Mouse (Mus musculus) thymus, postnatal 14 days (tissue): Measurements from ENCODE around the gene Gins3.
"Not testable (repeated sequence)": the region's sequence is repeated elsewhere in the genome, so short reads cannot be mapped to it uniquely, and the experiment has no call there.

Experiments used
- DNase-seq: peaks from one replicate; pipeline ENCODE4 v3.0.0; 2021

Gene Gins3

DNA sequence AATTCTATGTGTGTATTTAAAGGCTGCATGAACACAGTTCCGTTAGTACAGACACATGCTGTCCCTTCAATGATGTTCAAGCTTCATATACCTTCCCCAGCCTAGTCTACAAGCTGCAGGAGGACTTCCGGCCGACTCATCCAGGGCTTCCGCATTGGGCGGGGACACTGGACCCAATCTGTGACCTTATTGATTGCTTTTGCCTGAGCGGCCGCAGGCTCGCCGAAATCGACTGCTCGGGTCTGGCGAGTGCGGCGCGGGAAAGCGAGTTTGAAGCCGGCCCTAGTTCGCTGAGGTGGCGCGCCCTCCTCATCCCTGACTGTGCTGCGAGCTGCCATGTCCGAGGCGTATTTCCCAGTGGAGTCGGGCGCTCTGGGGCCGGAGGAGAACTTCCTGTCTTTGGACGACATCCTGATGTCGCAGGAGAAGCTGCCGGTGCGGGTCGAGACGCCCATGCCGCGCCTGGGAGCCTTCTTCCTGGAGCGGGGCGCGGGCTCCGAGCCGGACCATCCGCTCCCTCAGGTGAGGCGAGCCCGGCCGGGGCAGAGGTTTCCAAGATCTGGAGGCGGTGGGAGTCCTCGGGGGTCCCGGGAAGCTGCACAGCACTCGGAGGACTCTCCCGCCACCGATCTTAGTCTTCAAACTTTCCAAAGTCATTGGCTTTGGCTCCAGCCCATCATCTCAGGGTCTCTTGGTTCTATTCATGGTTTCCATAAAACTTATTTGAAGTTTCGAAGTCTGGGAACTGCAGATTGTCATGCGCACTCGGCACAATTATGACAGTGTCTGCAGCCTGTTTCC, at the start of gene Gins3:
Gins3 (plus strand) TSS at position 192 of the 801 bp plus-strand sequence.
- DNase-seq, result peak; percentile 94

DNA sequence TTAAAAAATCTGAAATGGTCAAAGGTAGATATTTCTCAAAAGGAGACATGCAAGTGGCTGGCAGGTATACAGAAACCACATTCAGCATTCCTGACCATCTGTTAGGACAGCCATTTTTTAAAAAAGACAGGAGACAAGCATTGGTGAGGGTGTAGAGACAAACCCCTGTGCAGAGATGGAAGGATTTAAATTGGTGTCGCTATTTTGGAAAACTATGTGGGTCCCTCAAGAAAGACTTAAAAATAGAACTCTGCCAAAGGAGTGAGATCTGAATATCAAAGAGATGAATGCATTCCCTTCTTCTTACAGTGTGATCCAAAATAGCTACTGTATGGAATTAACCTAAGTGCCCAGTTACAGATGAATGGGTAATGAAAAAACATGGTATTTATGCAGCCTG, 45.9 kb upstream of the Gins3 start:
- no peak for DNase-seq

DNA sequence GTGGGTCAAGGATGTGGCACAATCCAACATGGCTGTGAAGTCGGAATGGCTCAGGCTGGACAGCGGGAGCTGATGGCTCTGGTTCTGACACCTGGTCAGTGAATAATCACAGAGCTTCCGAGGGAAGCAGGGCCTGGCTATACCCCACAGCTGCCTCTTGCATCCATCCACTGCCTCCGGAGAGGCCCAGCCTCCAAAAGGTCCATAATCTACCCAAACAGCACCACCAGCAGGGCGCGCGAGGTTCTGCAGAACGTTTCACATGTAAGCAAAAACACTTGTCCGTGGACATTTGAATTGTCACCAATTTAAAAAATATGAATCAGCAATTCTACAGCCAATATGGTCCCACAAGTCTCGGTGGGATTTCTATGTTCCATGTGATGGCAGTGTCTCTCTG, 44.0 kb upstream of the Gins3 start:
- DNase-seq, result no peak

DNA sequence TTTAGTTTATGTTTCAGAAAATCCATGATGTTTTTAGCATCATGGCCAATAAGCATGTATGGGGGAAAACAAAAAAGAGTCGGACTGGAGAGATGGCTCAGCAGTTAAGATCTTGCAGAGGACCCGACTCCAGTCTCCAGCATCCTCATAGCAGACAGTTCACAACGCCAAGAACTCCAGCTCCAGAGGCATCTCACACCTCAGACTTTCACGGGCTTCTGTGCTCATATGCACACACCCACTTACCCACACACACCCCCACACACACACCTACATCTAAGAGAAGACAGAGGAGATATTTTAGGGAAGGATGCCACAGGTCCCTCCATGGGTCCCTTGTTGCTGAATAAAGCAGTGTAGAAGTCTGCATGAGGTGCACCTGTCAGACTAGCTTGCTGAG, 42.7 kb upstream of the Gins3 start:
- no peak for DNase-seq

DNA sequence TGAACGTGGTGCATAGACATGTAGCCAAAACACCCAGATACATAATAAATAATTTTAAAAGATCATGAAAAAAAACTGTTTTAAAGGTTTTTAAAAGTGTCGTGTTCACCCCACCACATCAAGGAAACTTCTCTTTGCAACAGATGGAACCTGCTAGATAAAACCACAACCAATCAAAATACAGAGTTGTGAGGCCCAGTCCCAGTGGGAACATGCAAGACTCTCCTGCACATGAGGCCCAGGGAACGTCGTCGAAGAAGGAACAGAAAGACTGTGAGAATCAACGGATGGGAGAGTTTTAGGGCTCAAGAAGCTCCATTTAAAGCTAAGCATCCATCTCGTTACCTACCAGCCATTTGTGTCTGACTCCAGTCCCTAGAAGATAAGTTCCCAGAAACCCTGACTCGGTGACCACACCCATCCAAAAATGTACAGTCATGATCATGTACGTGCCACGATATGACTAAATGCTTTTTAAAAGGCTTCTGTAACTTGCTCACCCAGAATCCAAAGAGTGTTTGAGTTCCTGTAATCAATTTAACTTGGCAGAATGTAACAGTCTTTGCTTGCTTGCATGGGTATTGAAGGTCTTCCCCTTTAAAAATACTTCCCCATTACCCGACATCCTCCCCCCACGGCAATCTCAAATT, 41.0 kb upstream of the Gins3 start:
- no peak for DNase-seq

DNA sequence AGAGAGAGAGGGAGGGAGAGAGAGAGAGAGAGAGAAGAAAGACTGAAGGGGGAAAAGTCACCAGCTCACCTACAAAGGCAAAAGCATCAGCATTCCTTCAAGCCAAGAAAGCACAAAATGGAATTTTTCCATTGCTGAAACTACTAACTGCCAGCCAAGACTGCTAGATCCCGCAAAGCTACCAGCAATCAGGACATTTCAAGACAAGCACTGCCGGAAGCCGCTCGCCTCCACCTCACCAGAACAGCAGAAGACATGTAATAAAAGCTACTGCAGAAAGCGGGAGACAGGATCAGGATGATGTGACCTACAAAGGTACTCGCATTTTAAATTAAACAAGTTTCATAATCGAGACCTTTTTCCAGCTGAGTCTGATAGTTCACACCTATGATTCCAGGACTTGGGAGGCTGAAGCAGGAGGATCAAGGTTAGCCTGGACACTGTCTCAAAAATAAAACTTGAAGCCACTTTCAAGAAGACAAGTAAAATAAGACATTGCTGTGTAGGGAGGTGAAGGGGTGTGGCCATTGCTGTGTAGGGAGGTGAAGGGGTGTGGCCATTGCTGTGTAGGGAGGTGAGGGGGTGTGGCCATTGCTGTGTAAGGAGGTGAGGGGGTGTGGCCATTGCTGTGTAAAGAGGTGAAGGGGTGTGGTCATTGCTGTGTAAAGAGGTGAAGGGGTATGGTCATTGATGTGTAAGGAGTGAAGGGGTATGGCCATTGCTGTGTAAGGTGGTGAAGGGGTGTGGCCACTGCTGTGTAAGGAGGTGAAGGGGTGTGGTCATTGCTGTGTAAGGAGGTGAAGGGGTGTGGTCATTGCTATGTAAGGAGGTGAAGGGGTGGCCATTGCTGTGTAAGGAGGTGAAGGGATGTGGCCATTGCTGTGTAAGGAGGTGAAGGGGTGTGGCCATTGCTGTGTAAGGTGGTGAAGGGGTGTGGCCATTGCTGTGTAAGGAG, 39.5 kb upstream of the Gins3 start:
- DNase-seq, result no peak

DNA sequence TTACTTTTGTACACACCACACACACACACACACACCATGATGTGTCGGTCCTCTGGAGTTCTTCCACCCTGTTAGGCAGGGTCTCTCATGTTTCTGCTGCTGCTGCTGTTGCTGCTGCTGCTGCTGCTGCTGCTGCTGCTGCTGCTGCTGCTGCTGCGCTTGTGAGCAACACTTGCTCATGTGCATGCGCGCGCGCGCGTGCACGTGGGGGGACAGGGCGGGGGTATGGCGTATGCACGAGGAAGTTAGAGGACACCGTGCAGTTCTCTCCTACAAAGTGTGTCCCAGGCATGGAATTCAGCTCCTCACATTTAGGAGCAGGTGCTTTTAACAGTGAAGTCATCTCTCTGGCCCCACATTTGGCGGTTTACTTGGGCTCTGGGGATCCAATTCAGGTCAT, 38.1 kb upstream of the Gins3 start:
- no peak for DNase-seq

DNA sequence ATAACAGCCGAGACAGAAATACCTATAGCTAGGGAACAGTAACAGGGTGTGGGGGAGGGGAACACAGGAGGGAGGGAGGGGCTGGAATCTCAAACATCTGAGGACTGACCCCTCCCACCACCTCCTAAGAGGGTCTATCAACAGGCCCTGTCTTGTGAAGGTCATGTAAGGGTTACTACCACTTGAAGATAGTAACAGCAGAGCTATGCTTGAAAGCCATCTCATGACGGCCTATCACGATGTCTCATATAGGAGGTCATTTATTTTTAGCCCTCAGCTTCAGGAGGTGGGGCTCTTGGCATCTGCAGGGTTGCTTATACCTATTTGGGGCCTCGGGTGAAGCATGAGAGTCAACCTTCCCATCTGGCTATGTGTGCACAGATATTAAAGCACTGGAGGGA, 36.4 kb upstream of the Gins3 start:
- no peak for DNase-seq

DNA sequence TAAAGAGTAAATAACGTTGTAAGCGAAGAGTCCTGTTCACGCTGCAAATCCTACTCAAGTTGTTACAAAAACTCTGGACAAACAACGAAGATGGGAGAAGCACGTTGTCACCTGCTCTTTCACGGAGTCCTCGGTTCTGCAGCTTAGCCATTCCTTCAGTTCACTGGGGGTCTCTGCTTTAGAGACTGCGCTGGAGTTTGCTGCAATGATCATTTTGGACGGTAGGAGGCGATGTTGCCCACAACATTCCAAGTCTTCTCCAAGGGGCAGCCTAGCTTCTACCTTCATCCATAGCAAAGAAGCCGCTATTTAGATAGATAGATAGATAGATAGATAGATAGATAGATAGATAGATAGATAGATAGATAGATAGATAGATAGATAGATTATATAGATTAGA, 33.4 kb upstream of the Gins3 start:
- peak; percentile 59 for DNase-seq

DNA sequence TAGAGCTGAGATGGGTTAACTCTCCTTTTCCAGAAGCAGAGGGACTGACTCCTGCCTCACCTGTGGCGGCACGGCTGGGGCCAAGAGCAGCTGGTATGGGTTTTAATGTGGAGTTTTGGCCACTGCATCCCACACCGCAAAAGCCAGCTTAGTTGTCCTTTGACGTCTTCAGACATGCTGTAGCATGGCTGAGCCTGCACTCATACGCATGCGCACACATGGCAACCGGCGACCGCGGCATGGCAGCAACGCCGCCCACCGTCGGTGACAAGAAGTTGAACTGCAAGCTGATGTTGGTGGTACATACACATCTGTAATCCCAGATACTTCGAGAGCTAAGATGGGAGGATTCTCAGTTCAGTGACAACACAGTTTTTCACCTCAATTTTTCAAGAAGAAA, 31.9 kb upstream of the Gins3 start:
- DNase-seq, result no peak

DNA sequence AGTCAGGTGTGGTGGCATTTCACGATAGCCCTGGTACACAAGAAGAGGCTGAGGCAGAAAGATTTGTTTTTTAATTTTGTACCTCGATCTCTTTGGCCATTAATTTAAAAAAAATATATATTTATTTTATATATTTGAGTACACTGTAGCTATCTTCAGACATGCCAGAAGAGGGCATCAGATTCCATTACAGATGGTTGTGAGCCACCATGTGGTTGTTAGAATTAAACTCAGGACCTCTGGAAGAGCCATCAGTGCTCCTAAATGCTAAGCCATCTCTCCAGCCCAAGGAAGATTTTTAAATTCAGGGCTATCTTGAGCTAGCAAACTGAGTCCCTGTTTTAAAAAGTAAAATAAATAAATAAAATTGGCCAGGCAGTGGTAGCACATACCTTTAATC, 31.1 kb upstream of the Gins3 start:
- no peak for DNase-seq

DNA sequence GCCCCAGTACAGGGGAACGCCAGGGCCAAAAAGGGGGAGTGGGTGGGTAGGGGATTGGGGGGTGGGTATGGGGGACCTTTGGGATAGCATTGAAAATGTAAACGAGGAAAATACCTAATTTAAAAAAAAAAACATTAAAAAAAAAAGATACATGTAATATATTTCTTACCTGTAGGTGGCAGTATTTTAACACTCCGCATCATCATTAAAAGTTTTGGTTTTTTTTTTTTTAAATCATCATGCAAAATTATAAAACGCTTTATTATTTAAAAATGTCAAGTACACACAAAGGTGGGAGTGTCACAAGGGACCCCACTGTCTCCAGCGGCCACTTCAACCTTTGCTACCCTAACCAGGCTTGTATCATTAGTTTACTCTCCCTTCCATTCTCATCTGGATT, 26.7 kb upstream of the Gins3 start:
- not testable (repeated sequence) for DNase-seq

DNA sequence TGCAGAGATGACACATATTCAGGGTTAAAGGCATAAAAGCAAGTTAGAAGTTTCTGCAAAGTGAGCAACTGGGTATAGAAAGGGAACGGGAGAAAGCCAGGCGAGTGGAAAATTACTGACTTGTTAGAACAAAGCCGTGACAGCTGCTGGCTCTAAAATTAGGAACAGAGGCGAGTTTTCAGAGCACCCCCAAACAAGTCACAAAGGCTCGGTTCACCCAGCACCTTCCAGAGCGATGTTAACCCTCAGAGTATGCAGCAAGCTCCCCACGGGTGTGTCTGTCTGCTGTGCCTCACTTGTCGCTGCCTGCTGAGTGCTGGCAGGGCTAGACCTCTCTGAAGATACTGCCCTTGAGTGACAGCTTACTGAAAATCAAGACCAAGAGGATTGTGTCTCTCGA, 26.0 kb upstream of the Gins3 start:
- no peak for DNase-seq

DNA sequence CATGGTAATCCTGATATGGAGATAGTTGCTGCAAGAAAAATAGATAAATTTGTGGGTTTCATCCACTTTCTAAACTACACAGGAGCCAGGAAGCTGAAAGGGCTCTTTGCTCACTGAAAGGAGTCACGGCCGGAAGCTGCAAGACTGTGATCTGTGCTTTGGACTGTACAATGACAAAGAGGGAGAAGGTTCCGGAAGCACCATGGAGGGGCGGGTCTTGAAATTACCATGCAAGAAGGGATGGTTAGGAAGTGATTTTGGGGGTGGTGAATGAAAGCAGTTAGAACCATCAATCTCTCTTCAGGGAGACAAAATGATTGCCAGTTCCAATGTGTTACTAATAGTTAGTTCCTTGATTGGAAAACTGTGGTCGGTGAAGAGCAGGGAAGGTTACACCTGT, 23.8 kb upstream of the Gins3 start:
- DNase-seq, result no peak

DNA sequence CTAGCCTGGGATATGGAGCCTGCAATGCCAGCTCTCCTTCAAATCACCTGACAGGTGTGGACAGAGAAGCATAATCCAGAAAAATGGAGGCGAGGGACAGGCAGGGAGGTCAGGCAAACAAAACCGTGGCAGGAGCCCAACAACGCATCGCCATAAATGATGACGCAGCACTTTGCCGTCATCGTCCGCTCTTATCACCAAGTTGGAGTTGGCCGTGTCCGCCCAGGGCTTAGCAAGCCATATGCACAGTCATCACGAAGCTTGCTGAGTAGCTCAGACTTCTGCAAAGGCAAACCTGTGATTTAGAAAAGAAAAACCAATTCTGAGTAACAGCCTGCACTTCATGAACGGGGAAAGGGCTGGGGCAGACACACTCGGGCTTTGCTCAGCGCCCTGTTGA, 22.5 kb upstream of the Gins3 start:
- DNase-seq, result no peak

DNA sequence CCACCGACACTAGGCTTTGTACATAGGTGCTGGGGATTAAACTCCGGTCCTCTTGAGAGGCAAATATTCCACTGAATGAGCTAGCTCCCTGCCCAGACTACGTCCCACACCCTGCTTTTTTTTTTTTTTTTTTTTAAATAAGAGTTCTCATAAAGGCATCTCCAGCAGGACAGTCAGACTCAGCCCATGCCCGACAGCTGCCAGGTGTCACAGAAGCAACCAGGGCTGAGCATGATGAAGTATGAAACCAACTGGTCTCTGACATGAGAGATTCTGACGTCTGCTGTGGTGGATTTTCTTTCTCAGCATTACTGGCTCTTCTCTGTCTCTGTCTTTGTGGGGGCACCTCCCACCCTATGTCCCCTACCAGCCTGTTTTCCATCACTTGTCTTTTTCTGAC, 21.5 kb upstream of the Gins3 start:
- no peak for DNase-seq

DNA sequence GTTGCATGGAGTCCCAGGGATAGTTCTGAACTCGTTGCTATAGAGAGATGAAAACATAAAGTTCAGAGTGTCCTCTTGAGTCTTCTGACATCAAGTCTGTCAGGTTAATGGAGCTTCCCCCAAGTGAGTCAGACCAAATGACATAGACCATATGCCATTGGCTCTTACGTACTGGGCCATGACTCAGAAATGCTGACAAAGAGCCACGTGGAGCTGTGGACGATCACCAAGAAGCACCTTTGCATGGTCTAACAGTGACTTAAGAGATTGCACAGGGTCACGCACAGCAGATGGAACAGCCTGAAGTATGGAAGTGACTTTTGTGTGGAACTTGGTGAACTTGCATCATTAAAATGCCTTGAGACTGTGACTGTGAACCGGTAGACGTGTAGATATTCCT, 16.9 kb upstream of the Gins3 start:
- no peak for DNase-seq

DNA sequence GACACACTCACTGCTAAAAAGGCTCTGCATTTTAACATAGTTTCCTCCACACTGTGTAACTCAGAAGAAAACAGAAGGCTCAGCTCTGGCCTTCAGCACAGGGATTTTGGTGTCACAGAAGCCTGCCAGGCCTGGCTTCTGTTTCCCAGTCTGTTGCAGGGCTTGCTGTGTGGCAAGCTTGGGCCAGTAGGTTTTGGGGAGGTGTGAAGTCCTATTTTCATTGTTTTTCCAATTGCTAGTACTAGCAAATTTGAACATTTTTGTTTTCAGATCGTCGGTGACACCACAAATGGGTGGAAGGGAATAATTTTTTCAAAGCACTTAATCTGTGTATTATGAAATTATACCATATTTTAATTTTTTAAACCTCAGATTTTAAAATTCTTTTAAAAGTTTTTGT, 13.2 kb upstream of the Gins3 start:
- DNase-seq, result no peak

DNA sequence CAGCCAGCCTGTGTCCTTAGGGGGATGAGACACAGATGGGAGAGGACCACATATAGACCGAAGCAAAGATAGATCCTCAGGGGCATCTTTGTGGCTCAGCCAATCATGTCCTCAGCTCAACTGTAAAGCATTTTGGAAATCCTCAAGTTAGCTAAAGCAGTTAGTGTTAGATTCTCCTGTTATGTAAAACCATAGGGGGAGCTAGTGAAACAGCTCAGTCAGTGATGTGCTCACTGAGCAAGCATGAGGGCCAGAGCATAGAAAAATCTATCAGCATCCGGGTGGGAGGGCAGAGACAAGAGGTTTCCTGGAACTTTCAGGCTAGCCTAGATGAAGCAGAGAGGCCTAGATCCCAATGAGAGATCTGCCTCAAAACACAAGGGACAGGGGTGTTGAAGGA, 8.4 kb upstream of the Gins3 start:
- DNase-seq, result no peak

DNA sequence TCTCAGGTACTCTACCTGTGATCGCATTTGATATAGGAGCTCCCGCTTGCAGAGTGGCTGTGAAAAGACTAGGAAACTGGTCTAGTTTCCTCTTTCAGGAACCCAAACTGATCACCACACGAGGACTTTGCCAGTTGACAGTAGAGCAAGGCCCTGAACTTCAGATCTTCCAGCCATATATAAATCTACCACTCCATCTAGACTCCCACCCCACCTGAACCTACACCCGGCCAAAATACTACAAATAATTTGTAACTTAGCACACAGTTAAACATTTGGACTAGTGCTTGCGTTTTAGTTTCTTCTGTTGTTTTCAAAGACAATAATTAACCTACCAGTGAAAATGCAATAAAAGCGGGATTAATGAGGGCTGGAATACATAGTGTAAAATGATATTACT, 413 bp upstream of the Gins3 start:
- DNase-seq, result no peak

DNA sequence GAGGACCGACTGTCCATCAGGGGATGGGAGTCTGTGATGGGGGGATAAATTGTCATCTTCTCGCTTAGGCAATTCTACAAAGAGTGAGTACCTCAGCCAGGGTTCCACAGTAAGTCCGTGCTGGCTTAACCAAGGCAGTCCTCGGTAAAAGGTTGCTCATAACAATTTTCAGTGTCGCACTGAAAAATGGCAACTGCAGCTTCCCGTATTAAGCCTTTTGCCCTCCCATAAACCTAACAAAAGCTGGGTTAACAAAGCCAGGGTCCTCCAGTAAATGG, 749 bp downstream of the Gins3 start:
- peak; percentile 9 for DNase-seq

DNA sequence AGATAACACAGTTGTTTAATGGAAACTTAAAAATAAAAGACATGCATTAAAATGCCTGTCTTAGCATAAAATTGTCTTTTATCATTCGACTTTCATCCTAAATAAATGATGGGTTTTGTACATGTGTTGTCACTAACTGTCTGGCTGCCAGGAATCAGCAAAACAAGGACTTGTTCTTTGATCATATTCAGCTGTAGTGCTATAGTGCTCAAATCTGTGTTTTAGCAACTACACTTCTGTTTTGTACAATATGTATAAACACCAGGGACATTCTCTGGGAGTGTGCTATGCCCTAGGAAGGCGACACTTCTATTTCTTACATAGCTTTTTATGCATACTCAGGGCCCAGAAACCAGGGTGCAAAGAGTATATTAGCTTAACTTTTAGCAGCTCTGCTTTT, 11.7 kb downstream of the Gins3 start:
- DNase-seq, result no peak

DNA sequence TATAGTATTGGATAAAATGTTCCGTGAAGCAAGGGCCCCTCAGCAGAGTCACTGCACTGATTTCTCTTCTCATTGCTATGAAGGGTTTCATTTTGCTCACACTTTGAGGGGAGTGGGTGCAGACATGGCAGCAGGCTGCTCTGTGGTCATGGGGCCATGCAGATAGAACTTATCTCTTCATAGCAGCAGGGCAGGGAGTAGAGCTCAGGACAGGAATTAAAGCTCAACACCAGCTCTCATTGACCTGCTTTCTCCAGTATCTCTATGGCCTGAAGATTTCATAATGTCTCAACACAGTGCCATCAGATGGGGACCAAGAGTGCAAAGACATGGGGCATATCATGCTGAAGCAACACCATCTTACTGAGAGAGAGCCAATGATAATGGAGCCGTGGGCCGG, 15.0 kb downstream of the Gins3 start:
- DNase-seq, result no peak

DNA sequence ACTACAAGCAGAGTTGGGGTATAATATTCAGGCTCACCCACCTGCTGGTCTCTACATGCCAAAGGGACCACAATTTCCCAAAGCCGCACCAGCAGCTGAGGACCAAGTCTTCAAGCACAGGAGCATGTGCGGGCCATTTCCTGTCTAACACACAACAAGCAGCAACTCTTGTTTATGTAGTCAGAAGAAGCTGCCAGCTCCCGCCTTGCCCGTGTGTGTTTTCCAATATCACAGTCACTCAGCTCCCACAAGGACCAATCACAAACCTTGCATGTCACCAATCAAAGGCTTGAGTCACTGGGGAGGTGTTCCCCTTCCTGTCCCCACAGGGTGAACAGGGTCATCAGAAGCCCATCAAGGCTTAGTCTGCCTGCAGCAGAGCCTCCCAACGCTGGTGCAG, 20.1 kb downstream of the Gins3 start:
- no peak for DNase-seq
